ENCODE assay signal across 19 mouse cellular contexts in genomic region chr5:77594719-77595118, GRCm38 (mm10).
"Had no signal": no experiment of that assay in that cellular context is flagged by ENCODE, and none has a peak within 500 bp of the region (broad histone marks: within the 10 kb centered on the region; RNA-seq: fewer than 3 reads in every experiment).

No protein-coding gene starts in this region.

- H3K27me3 ChIP-seq: lung, embryonic 15.5 days; megakaryocyte, embryonic 14.5 days; midbrain, embryonic 13.5 days; midbrain, embryonic 15.5 days; neural tube, embryonic 12.5 days had no signal

- H3K4me2 ChIP-seq: lung, embryonic 15.5 days; midbrain, embryonic 11.5 days; midbrain, embryonic 13.5 days; midbrain, embryonic 15.5 days; neural tube, embryonic 12.5 days had no signal

- H3K36me3 ChIP-seq: lung, embryonic 15.5 days; midbrain, embryonic 13.5 days; midbrain, embryonic 15.5 days; neural tube, embryonic 12.5 days had no signal

- H3K27ac ChIP-seq: lung, embryonic 15.5 days; macrophage; midbrain, embryonic 13.5 days; midbrain, embryonic 15.5 days; neural tube, embryonic 12.5 days had no signal

- H3K9ac ChIP-seq: liver, postnatal 0 days; lung, embryonic 15.5 days; midbrain, embryonic 13.5 days; midbrain, embryonic 15.5 days; neural tube, embryonic 12.5 days had no signal

- H3K4me3 ChIP-seq: lung, embryonic 15.5 days; megakaryocyte, embryonic 14.5 days; midbrain, embryonic 13.5 days; midbrain, embryonic 15.5 days; neural tube, embryonic 12.5 days had no signal

- H3K4me1 ChIP-seq: lung, embryonic 15.5 days; megakaryocyte, embryonic 14.5 days; midbrain, embryonic 13.5 days; neural tube, embryonic 12.5 days had no signal

- ATAC-seq: liver, postnatal 0 days; lung, postnatal 0 days; midbrain, embryonic 13.5 days; midbrain, embryonic 15.5 days had no signal

- DNase-seq: liver, postnatal 0 days; lung, adult 2 months; lung, postnatal 14 days; lung, postnatal 36 days; right cerebral cortex, adult 18-20 months; right cerebral cortex, postnatal 25 days; right cerebral cortex, postnatal 4 days; spleen, adult 18-20 months; thymus, adult 2 months; thymus, postnatal 25 days; thymus, postnatal 4 days had no signal

- H3K9me3 ChIP-seq: lung, embryonic 15.5 days; midbrain, embryonic 13.5 days; midbrain, embryonic 15.5 days; neural tube, embryonic 12.5 days had no signal
